Mouse (Mus musculus) lung, postnatal 10 days (tissue): ENCODE data around the gene Diras2.

ENCODE experiments used
- DNase-seq: peaks from one replicate; pipeline ENCODE4 v3.0.0; 2021

Diras2 gene

GRCm38 (mm10) chr13:52457177-52457888 lies 73.7 kb downstream of the Diras2 start:
- DNase-seq, result no peak

GRCm38 (mm10) chr13:52455329-52455728 lies 75.8 kb downstream of the Diras2 start:
- DNase-seq, result peak; percentile 27

GRCm38 (mm10) chr13:52454708-52455250 lies 76.3 kb downstream of the Diras2 start:
- no peak for DNase-seq
